Mouse (Mus musculus) heart, postnatal 4 days (tissue): ENCODE measurements at regions not wholly inside any gene's neighbourhood (a gene's known extent, or its start where the extent isn't known, plus 50 kb on each side); places are given as distances from the start of the nearest gene placed in this dataset.

Experiments used
- DNase-seq: peaks from one replicate; pipeline ENCODE4 v3.0.0; 2021

DNA sequence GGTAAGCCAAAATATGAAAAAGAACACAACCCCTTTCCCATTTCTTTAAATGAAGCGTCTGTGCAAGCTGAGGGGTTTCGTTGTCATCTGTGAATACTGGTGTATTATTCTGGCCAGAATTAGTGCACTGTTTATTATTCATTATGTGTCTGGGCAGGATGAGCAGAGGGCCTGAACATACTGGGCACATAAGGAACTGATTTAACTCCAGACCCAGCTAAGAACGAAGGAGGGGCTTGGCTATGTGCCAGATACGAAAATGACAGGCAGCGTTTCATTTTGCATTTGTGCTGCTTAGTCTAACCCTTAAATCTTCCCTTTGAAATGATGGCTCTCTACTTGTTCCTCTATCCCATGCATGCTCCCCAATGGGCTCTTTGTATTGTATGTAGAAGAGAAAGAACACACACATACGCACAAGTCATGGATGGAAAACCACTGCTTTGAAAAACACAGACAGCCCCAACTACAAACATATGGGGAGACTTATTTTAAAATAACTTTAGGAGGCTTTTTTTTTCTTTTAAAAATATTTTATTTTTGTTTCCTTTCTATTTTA is 213.4 kb upstream of the Dcn start:
- DNase-seq = peak; percentile 7

DNA sequence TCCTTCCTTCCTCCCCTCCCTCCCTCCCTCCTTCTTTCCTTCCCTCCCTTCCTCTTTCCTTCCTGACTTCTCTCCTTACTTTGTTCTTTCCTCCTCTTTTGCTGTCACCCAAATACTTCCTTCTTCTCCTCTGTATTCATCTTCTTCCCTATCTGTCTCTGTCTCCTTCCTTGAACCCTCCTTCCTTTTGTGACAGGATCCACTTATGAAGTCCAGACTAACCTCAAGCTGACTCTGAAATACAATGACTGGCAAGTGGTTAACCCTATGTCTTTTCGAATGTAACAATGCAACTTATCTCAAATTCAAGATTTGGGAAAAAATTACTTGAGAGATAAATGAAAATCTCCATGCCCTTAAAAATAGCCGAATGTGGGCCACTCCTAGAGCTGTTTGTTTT is 197.0 kb upstream of the Dcn start:
- no peak for DNase-seq

DNA sequence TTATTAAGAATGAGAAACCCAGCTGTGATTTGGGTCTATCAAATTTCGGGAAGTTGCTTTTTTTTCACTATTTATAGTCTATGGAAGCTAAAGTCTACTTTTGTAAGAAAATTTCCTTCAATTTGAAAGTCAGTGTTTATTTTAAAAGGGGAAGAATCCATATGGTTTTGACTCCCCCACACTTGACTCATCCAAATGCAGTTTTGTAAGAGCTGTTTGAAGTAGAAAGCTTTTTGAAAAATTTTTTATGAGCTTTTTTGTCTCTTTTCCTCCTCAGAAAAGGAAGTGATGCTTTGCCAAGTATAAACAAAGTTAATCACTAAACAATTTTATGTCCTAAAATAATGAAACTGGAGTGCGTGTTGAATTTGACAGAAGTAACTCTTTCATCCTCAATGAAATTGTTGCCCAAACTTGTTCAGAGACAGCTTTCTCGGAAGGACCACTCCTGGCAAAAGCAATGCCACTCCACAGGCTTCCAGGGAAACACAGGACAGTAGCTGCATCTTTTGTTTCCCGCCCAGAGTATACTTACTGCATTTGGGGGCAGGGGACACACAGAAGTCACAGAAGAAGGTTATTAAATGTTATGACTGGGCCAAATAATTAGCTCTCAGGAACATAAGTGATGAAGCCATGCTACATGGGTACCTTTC is 196.4 kb upstream of the Dcn start:
- no peak for DNase-seq

DNA sequence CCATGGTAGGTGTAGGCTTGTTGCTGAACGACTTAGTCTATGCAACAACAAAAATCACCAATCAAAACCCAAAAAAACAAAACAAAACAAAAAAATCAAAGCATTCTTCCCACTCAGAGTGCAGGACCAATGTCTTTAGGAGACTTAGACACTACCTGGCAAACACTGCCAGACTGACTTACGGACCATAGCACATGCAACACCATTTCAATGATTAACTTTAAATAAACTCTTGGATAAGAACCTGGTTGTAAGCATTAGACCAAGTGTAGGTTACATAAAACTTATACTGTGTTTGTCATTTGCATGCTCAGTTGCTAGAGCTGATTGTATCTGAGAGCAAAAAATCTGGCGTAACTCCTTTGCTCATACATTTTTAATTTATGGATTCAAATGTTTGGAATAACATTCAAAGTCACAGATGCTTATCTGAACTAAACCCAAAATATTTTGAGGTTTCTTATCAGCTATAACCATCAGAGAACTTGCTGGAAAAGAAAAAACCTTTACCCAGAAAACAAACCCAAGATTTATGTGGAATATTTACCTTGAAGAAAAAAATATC is 174.5 kb upstream of the Dcn start:
- DNase-seq = no peak

DNA sequence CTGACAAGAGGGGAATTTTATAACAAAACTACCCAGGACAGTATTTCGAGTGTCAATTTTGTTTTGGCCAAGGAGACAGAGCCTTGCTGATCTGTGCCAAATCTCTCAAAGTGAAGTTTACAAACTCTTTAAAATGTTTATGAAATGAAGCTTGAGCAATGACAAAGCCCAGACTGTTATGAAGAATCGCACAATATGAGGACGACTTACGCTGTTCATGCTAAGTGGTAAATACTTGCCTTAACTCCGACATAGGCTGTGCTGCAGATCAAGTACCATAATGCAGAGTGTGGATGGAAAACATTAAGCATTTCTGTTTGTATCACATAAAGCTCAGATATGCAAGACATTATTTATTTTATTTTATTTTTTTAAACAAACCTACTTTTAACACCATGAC is 169.8 kb upstream of the Dcn start:
- no peak for DNase-seq

DNA sequence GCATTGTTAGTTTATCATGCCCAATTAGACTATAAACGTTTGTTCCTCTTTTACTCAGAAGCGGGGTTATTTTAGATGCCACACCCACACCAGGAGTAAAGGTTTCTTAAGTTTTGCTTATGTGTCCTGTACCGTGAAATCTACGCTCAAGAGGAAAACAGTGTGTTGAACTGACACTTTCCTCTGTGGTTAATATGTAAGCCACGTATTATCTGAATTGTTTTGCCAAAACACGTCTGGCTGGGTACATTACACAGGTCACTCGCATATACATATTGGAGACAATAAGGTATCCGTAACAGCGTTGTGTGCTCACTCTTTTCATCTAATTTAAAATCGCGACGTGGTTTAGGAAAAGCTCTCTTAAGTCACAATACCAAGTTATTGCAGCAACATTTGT is 166.9 kb upstream of the Dcn start:
- no peak for DNase-seq

DNA sequence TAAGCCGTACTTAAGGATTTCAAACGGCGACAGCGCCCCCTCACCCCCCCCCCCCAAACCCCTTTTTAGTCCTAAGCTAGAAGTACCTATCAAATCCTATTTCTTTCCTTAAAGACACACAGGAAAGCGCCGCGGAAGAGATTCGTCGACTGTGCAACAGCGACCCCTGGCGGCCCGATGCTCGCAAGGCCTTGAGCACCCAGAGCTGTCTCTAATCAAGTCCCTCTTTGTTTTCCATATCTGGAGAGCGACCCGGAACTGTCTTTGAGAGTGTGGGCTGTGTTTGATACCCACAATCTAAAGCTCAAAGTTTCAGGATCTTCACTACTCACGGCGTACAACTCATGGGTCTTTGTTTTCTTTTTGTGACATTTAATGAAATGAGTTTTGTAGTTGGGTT is 166.4 kb upstream of the Dcn start:
- DNase-seq = peak; percentile 96

DNA sequence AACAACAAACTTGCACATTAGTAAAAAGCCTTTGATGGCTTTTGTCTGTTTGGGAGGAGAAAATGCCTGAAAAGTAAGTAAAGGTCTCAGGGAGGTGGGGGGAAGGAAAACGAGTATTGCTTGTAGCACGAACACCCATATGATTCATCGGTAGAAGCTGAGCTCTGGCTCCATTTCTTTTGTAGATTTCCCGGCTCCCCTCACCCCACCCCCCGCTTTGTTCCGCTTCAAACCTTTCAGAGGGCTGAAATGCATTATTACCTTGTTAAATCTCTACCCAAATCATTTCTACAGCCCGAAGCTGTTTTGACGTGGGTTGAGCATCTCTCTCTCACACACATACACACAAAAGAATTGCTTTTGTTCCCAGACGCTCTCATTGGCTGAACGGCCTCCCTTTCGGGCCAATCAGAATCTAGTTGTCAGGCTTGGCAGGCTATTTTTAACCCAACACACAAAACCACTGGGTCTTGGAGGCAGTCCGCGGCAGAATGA is 166.0 kb upstream of the Dcn start:
- DNase-seq = peak; percentile 86

DNA sequence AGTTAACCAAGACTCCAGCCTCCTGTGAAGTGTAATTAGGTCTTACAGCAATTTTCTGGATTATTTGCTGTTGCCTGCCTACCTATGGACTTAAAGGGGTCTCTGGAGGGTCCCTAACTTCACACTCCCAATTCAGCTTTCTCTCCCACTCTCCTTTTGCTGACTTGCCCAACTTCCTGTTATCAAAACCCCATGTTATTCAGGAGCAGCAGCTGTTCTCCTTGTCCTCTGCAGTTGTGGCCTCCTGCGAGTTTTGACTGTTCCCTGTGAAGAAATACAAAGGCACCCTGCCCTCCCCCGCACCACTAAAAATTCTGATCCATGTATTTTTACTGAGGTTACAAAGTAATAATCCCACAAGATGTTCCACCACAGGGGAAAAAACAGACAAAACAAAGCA is 146.8 kb upstream of the Dcn start:
- DNase-seq = no peak

DNA sequence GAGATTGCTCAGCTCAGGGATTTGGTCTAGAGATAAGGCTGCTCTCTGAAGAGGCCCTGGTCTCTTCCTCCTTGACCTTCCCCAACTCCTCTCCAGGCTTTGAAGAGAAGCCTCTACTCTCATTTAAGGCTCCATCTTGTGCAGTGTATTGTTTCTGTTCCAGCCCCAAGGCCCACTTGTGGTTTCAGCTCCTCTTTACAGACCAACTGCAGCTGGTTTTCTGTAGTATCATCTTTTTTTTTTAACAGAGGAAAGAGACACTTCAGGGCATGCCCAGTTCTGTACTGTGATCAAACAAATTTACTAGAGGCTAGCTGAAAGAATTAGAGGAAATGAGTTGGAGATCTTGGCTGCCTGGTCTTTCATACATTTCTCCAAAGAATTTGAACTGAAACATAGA is 145.4 kb upstream of the Dcn start:
- no peak for DNase-seq

DNA sequence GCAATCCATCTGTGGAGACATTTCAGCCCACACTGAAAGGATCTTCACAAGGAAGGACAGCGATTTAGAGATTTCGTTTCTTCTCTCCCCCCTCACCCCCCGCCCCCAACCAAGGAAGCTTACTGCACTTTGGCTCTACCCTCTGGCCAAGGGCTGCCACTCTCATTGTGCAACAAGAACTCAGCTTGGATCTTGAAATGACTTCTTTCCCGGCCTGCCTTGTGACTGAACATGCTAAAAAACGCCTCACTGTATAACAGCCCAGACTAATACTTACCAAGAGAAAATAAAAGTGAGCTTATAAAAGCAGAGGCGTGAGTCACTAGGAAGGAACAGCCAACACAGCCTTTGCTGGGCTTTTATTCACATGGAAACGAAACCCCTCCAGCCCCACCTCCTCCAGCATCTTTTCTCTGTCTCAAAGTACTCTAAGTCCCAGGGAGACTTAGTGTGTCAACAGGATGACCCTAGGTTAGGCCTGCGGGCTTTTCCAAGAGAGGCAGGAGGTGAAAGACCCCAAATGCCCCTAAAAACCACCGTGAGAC is 144.7 kb upstream of the Dcn start:
- DNase-seq = no peak

DNA sequence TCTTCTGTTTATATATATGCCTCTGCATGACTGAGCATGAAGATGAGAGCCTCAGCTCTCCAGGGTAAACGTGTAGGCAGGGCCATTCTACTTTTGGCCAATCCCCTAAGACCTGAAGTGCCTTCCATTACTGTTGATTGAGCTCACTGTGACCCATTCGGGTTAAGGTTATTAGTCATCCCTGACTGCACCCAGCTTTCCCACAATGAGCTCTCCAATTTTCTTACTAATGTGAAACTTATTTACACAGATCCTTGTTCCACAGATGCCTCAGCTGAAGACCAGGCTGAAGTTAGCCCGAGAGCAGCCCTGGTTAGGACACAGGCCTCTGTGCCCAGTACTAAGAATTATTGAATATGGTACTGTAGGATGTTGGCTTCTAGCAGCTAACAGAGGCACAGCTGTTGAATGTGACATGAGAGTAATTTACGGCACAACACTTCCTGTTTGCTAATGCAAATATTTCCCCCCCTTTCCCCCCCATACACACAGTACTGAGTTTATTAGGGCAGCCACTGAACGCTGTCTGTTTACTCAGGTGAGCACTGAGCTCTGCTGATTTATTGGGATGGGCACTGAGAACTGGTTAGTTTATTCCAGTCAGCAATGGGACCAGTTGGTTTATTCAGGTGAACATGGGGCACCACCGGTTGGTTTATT is 141.2 kb upstream of the Dcn start:
- DNase-seq = no peak

DNA sequence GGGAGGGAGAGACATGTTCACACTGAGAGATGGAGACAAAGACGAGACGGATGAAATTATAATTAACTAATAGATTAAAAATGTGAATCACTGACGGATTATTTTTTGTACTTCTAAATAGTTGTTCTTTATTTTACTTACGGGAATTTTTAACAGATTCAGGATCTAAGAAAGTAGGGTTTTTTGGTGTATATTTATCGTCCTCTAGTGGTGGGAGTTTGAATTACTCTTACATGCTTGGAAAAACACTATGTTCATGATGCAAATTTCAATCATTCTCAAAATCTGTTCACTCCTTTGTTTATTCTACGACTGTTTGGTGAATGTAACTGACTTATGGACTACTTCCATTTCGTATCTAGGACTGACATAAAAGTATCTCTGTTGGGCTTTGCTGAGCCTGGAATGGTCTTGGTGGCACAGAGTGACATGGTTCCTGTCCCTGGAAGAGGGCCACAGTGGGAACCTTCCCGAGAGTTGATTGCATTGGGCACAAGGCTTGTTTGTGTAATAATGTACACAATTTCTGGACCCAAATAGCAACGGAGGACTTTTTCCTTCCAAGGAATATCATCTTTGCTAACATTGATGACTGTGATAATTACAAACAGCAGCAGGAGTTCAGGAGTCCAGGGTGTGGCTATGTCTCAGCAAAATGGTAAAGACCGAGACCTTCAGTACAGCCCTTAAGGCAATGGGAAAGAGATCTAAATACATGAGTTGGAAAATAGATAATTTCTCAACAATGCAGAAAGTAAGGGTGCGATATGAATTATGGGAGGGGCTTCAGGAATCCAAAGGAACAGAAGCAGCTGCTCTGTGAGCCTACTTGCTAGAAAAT is 139.3 kb upstream of the Dcn start:
- DNase-seq = no peak

DNA sequence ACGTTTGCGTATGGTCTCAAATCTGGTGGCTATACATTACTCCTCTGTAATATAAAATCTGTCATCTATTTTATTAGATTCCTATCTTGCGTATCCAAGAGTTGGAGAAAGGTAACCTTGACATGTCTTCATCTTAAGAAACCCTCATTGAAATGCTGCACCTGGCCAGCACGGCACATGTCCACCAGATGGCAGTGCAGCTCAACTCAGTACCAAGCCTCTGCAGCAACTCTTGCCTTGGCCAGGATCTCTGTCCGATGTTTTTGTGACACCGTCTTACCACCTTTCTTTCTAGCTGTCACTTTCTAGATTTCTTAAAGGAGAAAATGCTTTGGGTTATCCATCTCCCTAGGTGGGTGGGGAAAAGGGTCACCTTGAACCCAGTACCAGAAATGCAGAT is 134.1 kb upstream of the Dcn start:
- peak; percentile 82 for DNase-seq

DNA sequence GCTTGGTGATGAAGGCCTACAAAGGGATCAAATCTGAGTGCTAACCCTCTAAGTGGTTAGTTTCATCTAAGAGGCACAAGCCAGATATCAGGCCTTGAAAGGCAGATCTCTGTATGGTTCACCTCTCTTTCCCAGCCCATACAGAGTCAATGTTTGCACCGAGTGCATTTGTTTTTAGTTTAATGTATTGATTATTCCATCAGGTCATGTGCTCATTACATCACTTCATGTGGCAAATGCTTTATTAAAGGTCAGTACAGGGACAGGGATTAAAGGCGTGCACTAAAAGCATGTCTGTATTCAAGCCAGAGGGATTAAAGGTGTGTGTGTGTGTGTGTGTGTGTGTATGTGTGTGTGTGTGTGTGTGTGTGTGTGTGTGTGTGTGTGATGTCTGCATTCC is 132.5 kb upstream of the Dcn start:
- no peak for DNase-seq

DNA sequence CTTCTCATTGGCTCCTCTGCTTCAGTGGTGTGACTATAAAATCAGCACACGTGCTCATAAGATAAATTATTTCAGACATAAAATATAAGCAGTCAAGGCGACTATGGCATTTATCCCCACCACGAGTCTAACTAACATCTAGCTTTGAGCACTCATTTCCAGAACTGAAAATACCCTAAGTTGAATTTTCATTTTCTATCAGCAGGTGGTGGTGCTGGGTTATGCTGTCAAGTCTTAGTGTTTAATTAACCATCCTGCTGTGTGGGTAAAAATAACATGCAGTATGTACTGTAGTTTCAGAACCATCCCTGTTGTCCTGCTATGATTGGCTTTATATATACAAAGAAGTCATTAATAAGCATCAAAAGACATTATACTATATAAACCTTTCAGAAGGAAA is 110.8 kb upstream of the Dcn start:
- DNase-seq = no peak

DNA sequence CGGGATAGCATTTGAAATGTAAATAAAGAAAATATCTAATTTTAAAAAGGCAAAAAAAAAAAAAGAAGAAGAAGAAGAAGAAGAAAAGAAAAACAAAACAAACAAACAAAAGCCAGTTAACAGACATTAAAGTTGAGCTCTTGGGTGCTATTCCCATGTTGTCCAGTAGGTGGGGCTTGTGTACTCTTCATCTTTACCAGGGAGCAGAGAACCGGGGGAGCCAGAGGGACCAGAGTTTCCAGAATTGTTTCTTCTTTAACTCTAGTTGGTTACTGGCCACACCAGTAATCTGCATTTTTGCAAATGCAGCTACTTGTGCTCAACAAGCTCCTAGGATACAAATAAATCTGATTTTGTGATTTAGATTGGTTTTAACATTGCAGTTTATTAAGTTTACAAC is 103.6 kb upstream of the Dcn start:
- DNase-seq = peak; percentile 69

DNA sequence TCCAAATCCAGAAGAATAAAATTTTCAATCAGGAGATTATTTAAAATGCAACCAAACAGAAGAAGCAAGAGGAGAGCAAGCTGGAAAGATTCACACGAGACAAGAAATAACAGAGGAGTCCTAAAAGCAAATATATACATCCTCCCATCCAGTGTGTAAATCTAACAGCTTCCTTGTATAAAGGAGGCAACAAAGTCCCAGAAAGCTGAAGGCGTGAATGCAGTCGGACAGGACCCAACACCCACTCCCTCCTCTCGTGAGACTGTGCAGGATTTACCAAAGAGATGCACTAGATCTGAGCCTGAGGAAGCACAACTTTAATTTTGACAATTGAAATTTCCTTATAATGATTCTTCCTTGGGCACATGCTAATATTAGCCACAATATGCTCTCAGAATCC is 103.0 kb upstream of the Dcn start:
- no peak for DNase-seq

DNA sequence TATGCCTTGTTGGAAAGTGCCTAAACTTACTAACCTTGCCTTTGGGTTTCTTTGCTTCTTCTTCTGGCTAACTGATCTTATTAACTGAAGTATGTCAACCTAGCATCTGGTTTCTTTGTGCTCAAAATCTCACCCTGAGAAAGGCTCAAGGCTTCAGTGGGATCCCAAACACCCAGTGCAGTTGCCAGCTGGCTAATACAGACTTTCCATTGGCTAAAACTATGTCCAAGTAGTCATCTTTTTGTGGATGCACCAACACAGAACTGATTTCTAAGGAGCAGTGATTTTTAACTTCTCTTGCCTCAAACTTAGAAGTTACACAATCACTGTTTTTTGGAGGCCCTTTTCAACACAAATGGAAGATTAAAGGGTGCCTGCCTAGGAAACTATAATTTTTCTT is 97.8 kb upstream of the Dcn start:
- peak; percentile 9 for DNase-seq

DNA sequence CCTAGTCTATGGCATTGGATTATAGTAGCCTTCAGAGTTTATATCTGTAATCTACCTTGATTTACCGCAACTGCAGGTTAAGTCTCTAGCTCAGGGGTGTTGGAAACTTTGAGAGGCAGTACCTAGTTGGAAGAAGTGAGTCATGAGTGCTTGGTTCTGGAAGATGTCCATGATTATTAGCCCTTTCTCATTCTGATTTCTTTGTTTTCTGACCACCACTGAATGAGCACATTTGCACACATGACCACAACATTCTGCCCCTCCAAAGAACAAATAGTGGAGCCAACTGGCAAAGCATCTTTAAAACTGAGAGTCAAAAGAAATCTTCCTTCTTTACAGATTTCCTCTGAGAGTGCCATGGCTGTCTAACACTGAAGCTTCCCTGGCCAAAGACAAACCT is 95.5 kb upstream of the Dcn start:
- no peak for DNase-seq

DNA sequence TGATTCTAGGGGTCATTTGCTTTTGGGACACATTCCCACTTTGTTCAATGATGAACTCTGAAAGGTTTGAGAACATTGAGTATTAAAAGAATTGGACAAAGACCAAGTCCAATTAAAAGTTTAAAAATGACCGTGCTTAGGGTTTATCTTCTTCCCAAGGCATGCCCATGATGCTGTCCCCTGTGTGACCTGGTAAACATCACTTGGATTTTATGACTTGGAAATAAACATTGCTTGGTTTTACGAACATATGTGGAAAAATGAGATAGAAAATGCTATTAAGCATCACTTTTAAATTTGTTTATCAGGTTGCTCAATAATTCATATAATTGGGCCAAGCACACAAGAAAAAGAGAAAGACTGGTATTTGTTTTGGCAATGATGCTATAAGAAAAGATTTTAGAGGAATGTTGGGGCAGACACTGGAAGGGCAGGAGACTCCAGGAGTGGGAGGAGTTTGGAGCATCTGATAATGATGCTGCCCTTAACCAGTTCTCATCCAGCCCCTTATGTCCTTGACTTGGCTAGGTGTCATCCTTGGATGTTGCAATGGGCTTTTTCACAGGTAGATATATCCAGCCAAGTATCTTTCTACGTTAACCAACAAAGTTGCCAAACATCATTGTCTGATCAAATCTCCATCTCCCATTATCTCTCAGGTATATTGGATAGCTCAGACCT is 92.1 kb upstream of the Dcn start:
- DNase-seq = no peak
